9 mouse cellular contexts compared by ENCODE assay signal in the genomic region with DNA sequence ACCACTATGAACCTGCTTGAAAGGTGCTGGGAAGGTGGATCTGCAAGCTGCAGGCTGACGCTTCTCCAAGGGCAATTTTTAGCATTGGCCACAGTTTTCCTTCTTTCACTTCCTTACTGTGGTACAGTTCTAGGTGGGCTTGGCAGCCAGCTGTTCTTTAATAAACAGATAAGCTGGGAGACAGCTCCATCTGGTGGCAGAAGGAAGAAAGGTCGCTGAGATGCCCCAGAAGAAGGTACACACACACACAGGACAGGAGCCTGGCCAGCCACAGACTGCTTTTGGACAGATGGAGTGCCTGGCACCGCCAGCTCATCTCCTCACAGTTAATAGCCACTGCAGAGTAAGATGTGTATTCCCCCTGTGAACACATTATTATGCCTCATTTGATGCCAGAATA. TPM values are rescaled to one million over a fixed set of nuclear protein-coding genes. Genes with fewer than 3 reads are reported as not detected.
DNase-seq lines count a peak whose midpoint lies in the region; ATAC-seq and TF ChIP-seq lines count a peak whose summit lies in the region.
"Had no signal": no experiment of that assay in that cellular context is flagged by ENCODE, and none has a peak within 500 bp of the region (broad histone marks: within the 10 kb centered on the region; RNA-seq: fewer than 3 reads in every experiment).

No protein-coding gene starts in this region.

- no peak for TF ChIP-seq EP300 in stomach, postnatal 0 days (optimal IDR thresholded peaks at IDR 0.05)

- no peaks in the 10 kb centered on the region for H3K27me3 ChIP-seq in midbrain, embryonic 10.5 days (ENCODE audit: low read depth, poor library complexity, severe bottlenecking)
- H3K27me3 ChIP-seq in midbrain, embryonic 15.5 days (replicated peaks) = no peaks in the 10 kb centered on the region
- no peaks in the 10 kb centered on the region for H3K27me3 ChIP-seq in forebrain, embryonic 10.5 days (ENCODE audit: poor library complexity, severe bottlenecking)
- no peaks in the 10 kb centered on the region for H3K27me3 ChIP-seq in hindbrain, embryonic 16.5 days (replicated peaks; ENCODE audit: control insufficient read depth, insufficient read depth, low read length)
- no peaks in the 10 kb centered on the region for H3K27me3 ChIP-seq in stomach, postnatal 0 days (ENCODE audit: control insufficient read depth, insufficient read depth, low read length)

- ATAC-seq in midbrain, embryonic 15.5 days (replicated peaks) = no peak
- ATAC-seq in hindbrain, embryonic 16.5 days = peak; percentile 84
- ATAC-seq in monocyte, adult 5-6 weeks (replicated peaks; ENCODE audit: insufficient number of reproducible peaks, low FRiP score, low TSS enrichment, poor library complexity, severe bottlenecking) = peak; percentile 82
- no peak for ATAC-seq in stomach, postnatal 0 days (ENCODE audit: low FRiP score, low TSS enrichment)

- peaks cover 32% of the 10 kb centered on the region for H3K36me3 ChIP-seq in midbrain, embryonic 10.5 days
- H3K36me3 ChIP-seq in midbrain, embryonic 15.5 days (replicated peaks) = peaks cover 20% of the 10 kb centered on the region; the same call in 1 of the 2 replicates
- peaks cover 39% of the 10 kb centered on the region for H3K36me3 ChIP-seq in forebrain, embryonic 10.5 days (replicated peaks)
- peaks cover 12% of the 10 kb centered on the region; the same call in 1 of the 2 replicates for H3K36me3 ChIP-seq in hindbrain, embryonic 16.5 days (ENCODE audit: control insufficient read depth, insufficient read depth, low read length)
- no peaks in the 10 kb centered on the region for H3K36me3 ChIP-seq in stomach, postnatal 0 days (ENCODE audit: control insufficient read depth, insufficient read depth, low read length)

- intact Hi-C loops in left cerebral cortex, postnatal 25 days (cut with DNase I) = loop anchor here (1.0 to 2.0 kb wide), 3 partner anchors 33 to 101 kb away; partner anchors contain the start of genes Klc2 and Rin1

- H3K9me3 ChIP-seq in midbrain, embryonic 10.5 days (replicated peaks) = no peaks in the 10 kb centered on the region
- H3K9me3 ChIP-seq in midbrain, embryonic 15.5 days = no peaks in the 10 kb centered on the region
- H3K9me3 ChIP-seq in forebrain, embryonic 10.5 days = no peaks in the 10 kb centered on the region
- no peaks in the 10 kb centered on the region for H3K9me3 ChIP-seq in hindbrain, embryonic 16.5 days (ENCODE audit: control insufficient read depth, low read length)
- H3K9me3 ChIP-seq in stomach, postnatal 0 days (ENCODE audit: control insufficient read depth, low read length) = no peaks in the 10 kb centered on the region

- peak; percentile 61 for DNase-seq in midbrain, embryonic 10.5 days (ENCODE audit: low spot score)
- DNase-seq in brain, embryonic 18.5 days (ENCODE audit: low read depth, low spot score) = peak; percentile 20
- DNase-seq in forebrain, embryonic 10.5 days (ENCODE audit: extremely low spot score, low spot score) = peak; percentile 49
- peak; percentile 73 to 86 for DNase-seq in left cerebral cortex, postnatal 25 days (ENCODE audit: low spot score in 2 of 2)
- DNase-seq in stomach, postnatal 0 days (ENCODE audit: low spot score) = peak; percentile 43

- no peak overlapping the region for H3K27ac ChIP-seq in midbrain, embryonic 10.5 days (replicated peaks)
- no peak overlapping the region for H3K27ac ChIP-seq in midbrain, embryonic 15.5 days
- H3K27ac ChIP-seq in forebrain, embryonic 10.5 days = no peak overlapping the region
- H3K27ac ChIP-seq in hindbrain, embryonic 16.5 days (ENCODE audit: low read depth, low read length) = no peak overlapping the region; the same call in 1 of the 2 replicates
- no peak overlapping the region for H3K27ac ChIP-seq in stomach, postnatal 0 days (replicated peaks)

- H3K4me3 ChIP-seq in midbrain, embryonic 10.5 days = no peak overlapping the region
- no peak overlapping the region for H3K4me3 ChIP-seq in midbrain, embryonic 15.5 days
- H3K4me3 ChIP-seq in forebrain, embryonic 10.5 days = no peak overlapping the region
- no peak overlapping the region for H3K4me3 ChIP-seq in hindbrain, embryonic 16.5 days (ENCODE audit: low read length)
- no peak overlapping the region for H3K4me3 ChIP-seq in stomach, postnatal 0 days (ENCODE audit: low read depth, low read length)
- H3K4me3 ChIP-seq: erythroblast, embryonic 14.5 days had no signal

- WGBS in midbrain, embryonic 10.5 days = 46% methylated on average over 3 of the region's 3 CpGs
- 46% methylated on average over 3 of the region's 3 CpGs for WGBS in midbrain, embryonic 15.5 days
- WGBS in forebrain, embryonic 10.5 days = 43% methylated on average over 3 of the region's 3 CpGs
- 35% methylated on average over 3 of the region's 3 CpGs for WGBS in hindbrain, embryonic 16.5 days
- WGBS in stomach, postnatal 0 days = 37% methylated on average over 3 of the region's 3 CpGs

- H3K4me1 ChIP-seq in midbrain, embryonic 10.5 days = no peaks in the 10 kb centered on the region
- no peaks in the 10 kb centered on the region for H3K4me1 ChIP-seq in midbrain, embryonic 15.5 days
- H3K4me1 ChIP-seq in forebrain, embryonic 10.5 days = no peaks in the 10 kb centered on the region
- no peaks in the 10 kb centered on the region; the same call in 1 of the 2 replicates for H3K4me1 ChIP-seq in hindbrain, embryonic 16.5 days (ENCODE audit: control insufficient read depth, insufficient read depth, low read depth, low read length)
- no peaks in the 10 kb centered on the region for H3K4me1 ChIP-seq in stomach, postnatal 0 days (replicated peaks; ENCODE audit: control insufficient read depth, insufficient read depth)

- TF ChIP-seq CTCF in stomach, postnatal 0 days (IDR thresholded peaks at IDR 0.05; ENCODE audit: low read depth) = peak; percentile 80

- H3K4me2 ChIP-seq in midbrain, embryonic 15.5 days = no peak overlapping the region
- no peak overlapping the region for H3K4me2 ChIP-seq in hindbrain, embryonic 16.5 days (ENCODE audit: low read length)
- no peak overlapping the region for H3K4me2 ChIP-seq in stomach, postnatal 0 days (replicated peaks; ENCODE audit: low read depth)

- H3K9ac ChIP-seq in midbrain, embryonic 15.5 days = no peak overlapping the region
- no peak overlapping the region for H3K9ac ChIP-seq in hindbrain, embryonic 16.5 days (ENCODE audit: low read depth, low read length)
- H3K9ac ChIP-seq in stomach, postnatal 0 days (ENCODE audit: low read length) = no peak overlapping the region

RNA-seq across cellular contexts. Expression of gene Klc2, which starts 33.0 kb away (rescaled TPM):
- polyA plus RNA-seq in midbrain, embryonic 10.5 days (2016; fragmentation: Nextera tagmentation; extraction: Ambion mirVana) = 31.1 and 40.7 TPM in 2 replicates
- polyA plus RNA-seq in midbrain, embryonic 15.5 days (2015; fragmentation: Nextera tagmentation; extraction: Ambion mirVana) = 76.8 and 78.4 TPM in 2 replicates
- polyA plus RNA-seq in forebrain, embryonic 10.5 days (2016; fragmentation: Nextera tagmentation; extraction: Ambion mirVana) = 26.4 and 27.5 TPM in 2 replicates
- polyA plus RNA-seq in hindbrain, embryonic 16.5 days (2015; fragmentation: Nextera tagmentation; extraction: Ambion mirVana) = 85.6 and 87.8 TPM in 2 replicates
- 100 to 1,000 TPM; 245 to 251 TPM for total RNA-seq in left cerebral cortex, postnatal 25 days (2021)
- 9.2 to 25.6 TPM (median 17.2 TPM) in 3 replicates for total RNA-seq in monocyte, adult 5-6 weeks (2017)
- 8.7 and 8.8 TPM in 2 replicates for polyA plus RNA-seq in stomach, postnatal 0 days (2015; fragmentation: Nextera tagmentation; extraction: Ambion mirVana)

RNA-seq across cellular contexts. Expression of gene Rab1b, which starts 44.5 kb away (rescaled TPM):
- polyA plus RNA-seq in midbrain, embryonic 10.5 days (2016; fragmentation: Nextera tagmentation; extraction: Ambion mirVana) = 267 and 280 TPM in 2 replicates
- polyA plus RNA-seq in midbrain, embryonic 15.5 days (2015; fragmentation: Nextera tagmentation; extraction: Ambion mirVana) = 216 and 233 TPM in 2 replicates
- 253 and 255 TPM in 2 replicates for polyA plus RNA-seq in forebrain, embryonic 10.5 days (2016; fragmentation: Nextera tagmentation; extraction: Ambion mirVana)
- polyA plus RNA-seq in hindbrain, embryonic 16.5 days (2015; fragmentation: Nextera tagmentation; extraction: Ambion mirVana) = 230 and 231 TPM in 2 replicates
- 100 to 1,000 TPM; 157 to 159 TPM for total RNA-seq in left cerebral cortex, postnatal 25 days (2021)
- 87.3 to 123 TPM (median 101 TPM) in 3 replicates for total RNA-seq in monocyte, adult 5-6 weeks (2017)
- 183 and 194 TPM in 2 replicates for polyA plus RNA-seq in stomach, postnatal 0 days (2015; fragmentation: Nextera tagmentation; extraction: Ambion mirVana)

RNA-seq across cellular contexts. Expression of gene Cnih2, which starts 53.0 kb away (rescaled TPM):
- 42.2 and 72.4 TPM in 2 replicates for polyA plus RNA-seq in midbrain, embryonic 10.5 days (2016; fragmentation: Nextera tagmentation; extraction: Ambion mirVana)
- polyA plus RNA-seq in midbrain, embryonic 15.5 days (2015; fragmentation: Nextera tagmentation; extraction: Ambion mirVana) = 480 and 492 TPM in 2 replicates
- polyA plus RNA-seq in forebrain, embryonic 10.5 days (2016; fragmentation: Nextera tagmentation; extraction: Ambion mirVana) = 33.2 and 34.2 TPM in 2 replicates
- 361 and 364 TPM in 2 replicates for polyA plus RNA-seq in hindbrain, embryonic 16.5 days (2015; fragmentation: Nextera tagmentation; extraction: Ambion mirVana)
- total RNA-seq in left cerebral cortex, postnatal 25 days (2021) = 100 to 1,000 TPM; 274 to 282 TPM
- total RNA-seq in monocyte, adult 5-6 weeks (2017) = 0.32 TPM in 1 of 3 replicates, not detected in the others
- 5.6 and 7.1 TPM in 2 replicates for polyA plus RNA-seq in stomach, postnatal 0 days (2015; fragmentation: Nextera tagmentation; extraction: Ambion mirVana)

Comparison
In these comparisons a context has a peak if more than half of its experiments do, and no peak if none do; other contexts are left out.
1. DNase-seq: peak in every context shown above with its lines; median percentile 80 in left cerebral cortex, postnatal 25 days; 61 in midbrain, embryonic 10.5 days; 49 in forebrain, embryonic 10.5 days; 43 in stomach, postnatal 0 days; 20 in brain, embryonic 18.5 days.
2. ATAC-seq: peak in hindbrain, embryonic 16.5 days (single experiment) and monocyte, adult 5-6 weeks (single experiment); none in midbrain, embryonic 15.5 days (single experiment) and stomach, postnatal 0 days (single experiment).